Mouse (Mus musculus) CH12.LX (cell line): ENCODE measurements around the gene Slc6a11.

Experiments used
- BHLHE40 ChIP-seq: IDR thresholded peaks from 2 replicates; pipeline ENCODE4 v1.6.1; 2011; ENCODE audit warnings: mild to moderate bottlenecking, low read depth, low read length, improper control_type of control experiment
- CTCF ChIP-seq, 2 experiments: IDR thresholded peaks in 1 of 2; conservative IDR thresholded peaks in 1 of 2; 2 replicates each; pipeline ENCODE4 v1.5.1; 2011 to 2012; ENCODE audit warnings: low read depth in 2 of 2, low read length in 2 of 2, improper control_type of control experiment in 1 of 2, inconsistent platforms in 1 of 2, mild to moderate bottlenecking in 1 of 2, moderate library complexity in 1 of 2
- JUN ChIP-seq: IDR thresholded peaks from 2 replicates; pipeline ENCODE4 v1.6.1; 2011; ENCODE audit warnings: low read depth, mild to moderate bottlenecking, low read length, improper control_type of control experiment, moderate library complexity; ENCODE audit not compliant: insufficient read depth
- POLR2A ChIP-seq: IDR thresholded peaks from 2 replicates; pipeline ENCODE4 v1.6.1; 2011; ENCODE audit warnings: low read depth, mild to moderate bottlenecking, improper control_type of control experiment, low read length
- USF2 ChIP-seq: conservative IDR thresholded peaks from 2 replicates; pipeline ENCODE4 v1.6.1; 2011; ENCODE audit warnings: low read depth, low read length, improper control_type of control experiment
- ZMIZ1 ChIP-seq: IDR thresholded peaks from 2 replicates; pipeline ENCODE4 v1.6.1; 2012; ENCODE audit warnings: low read depth, mild to moderate bottlenecking, inconsistent platforms, low read length, improper control_type of control experiment

DNA sequence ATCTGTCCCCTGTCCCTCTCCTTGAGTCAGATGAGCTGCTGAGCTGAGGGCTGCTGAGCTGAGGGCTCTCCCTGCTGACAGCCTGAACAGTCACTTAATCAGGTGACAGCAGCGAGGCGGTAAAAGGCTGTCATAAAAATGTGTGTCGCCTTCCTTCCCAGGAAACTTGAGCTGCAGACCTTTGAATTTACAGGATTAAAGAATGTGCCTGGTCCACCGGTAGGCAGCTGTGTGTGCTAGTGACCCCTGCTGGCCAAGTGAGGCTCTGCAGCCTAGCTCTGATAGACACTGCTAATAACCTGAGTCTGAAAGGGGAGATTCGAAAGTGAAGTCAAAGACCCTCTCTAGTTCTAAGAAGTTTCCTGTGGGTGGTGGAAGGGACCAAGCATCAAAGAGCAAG is 119.3 kb downstream of the Slc6a11 start:
- no peak for TF ChIP-seq JUN
- TF ChIP-seq BHLHE40 = no peak
- peak; percentile 83 to 97 for TF ChIP-seq CTCF (conservative IDR thresholded peaks at IDR 0.05 in 1 of 2, IDR thresholded peaks at IDR 0.05 in 1 of 2; ENCODE audit: low read depth in 2 of 2, low read length in 2 of 2)
- no peak for TF ChIP-seq USF2
- TF ChIP-seq ZMIZ1 = no peak
- no peak for TF ChIP-seq POLR2A
